Mouse (Mus musculus) C2C12 (cell line): Measurements from ENCODE around the gene Tubgcp4. TPM values are rescaled to one million over a fixed set of nuclear protein-coding genes. Genes with fewer than 3 reads are reported as not detected.
"Not testable (repeated sequence)": the region's sequence is repeated elsewhere in the genome, so short reads cannot be mapped to it uniquely, and the experiment has no call there.

Experiments used
- H3K27me3 ChIP-seq: one replicate; pipeline ENCODE4 v1.6.1; 2011; ENCODE audit not compliant: control insufficient read depth, insufficient read depth, insufficient read length
- H3K36me3 ChIP-seq: one replicate; pipeline ENCODE4 v1.6.1; 2011; ENCODE audit not compliant: control insufficient read depth, insufficient read depth
- H3K4me3 ChIP-seq: one replicate; pipeline ENCODE4 v1.5.1; 2011; ENCODE audit warnings: mild to moderate bottlenecking, control low read depth; ENCODE audit not compliant: poor library complexity, insufficient read depth, severe bottlenecking
- H3K79me2 ChIP-seq: one replicate; pipeline ENCODE4 v1.6.1; 2011; ENCODE audit not compliant: control insufficient read depth, insufficient read depth
- H3K79me3 ChIP-seq: one replicate; pipeline ENCODE4 v1.6.1; 2011; ENCODE audit warnings: low read depth, control low read depth
- H3ac ChIP-seq: one replicate; pipeline ENCODE3; 2011; ENCODE audit warnings: low read depth; ENCODE audit not compliant: control insufficient read depth, insufficient read length
- CEBPB ChIP-seq: IDR thresholded peaks from one replicate; pipeline ENCODE4 v1.6.1; 2011; ENCODE audit warnings: low read depth, mild to moderate bottlenecking, control low read depth, moderate library complexity
- CTCF ChIP-seq: IDR thresholded peaks from one replicate; pipeline ENCODE4 v1.5.1; 2011; ENCODE audit not compliant: control insufficient read depth, insufficient read depth, insufficient read length
- FOSL1 ChIP-seq: IDR thresholded peaks from one replicate; pipeline ENCODE4 v1.8.0; 2011; ENCODE audit warnings: mild to moderate bottlenecking, low read length; ENCODE audit not compliant: poor library complexity, insufficient read depth, severe bottlenecking
- MAX ChIP-seq: IDR thresholded peaks from one replicate; pipeline ENCODE4 v1.6.1; 2011; ENCODE audit warnings: mild to moderate bottlenecking, control low read depth
- MYOD1 ChIP-seq: IDR thresholded peaks from one replicate; pipeline ENCODE4 v1.6.1; 2011; ENCODE audit warnings: low read depth; ENCODE audit not compliant: control insufficient read depth, insufficient read length
- MYOG ChIP-seq: IDR thresholded peaks from one replicate; pipeline ENCODE4 v1.6.1; 2011; ENCODE audit not compliant: control insufficient read depth, insufficient read length; ENCODE audit errors: extremely low read depth
- USF1 ChIP-seq: IDR thresholded peaks from one replicate; pipeline ENCODE4 v1.6.1; 2011; ENCODE audit warnings: low read depth, mild to moderate bottlenecking, control low read depth, moderate library complexity
- long read RNA-seq, 2 experiments: library from polyadenylated mRNA; unstranded; transcript quantifications; one replicate each; pipeline ENCODE4 v2.0.0; 2019 to 2020
- polyA plus RNA-seq: library from polyadenylated mRNA; unstranded; fragments of >200 nt; fragmentation: generic; extraction: Trizol; gene quantifications from one replicate; pipeline ENCODE4 v1.2.1, GENCODE M21; 2012; ENCODE audit warnings: missing spikeins

The Tubgcp4 gene
- polyA plus RNA-seq: 16.7 TPM
- long read RNA-seq, experiment 1, full-length matches to known transcripts: 10 of 14 reads
- long read RNA-seq, experiment 1, partial matches to known transcripts: 0 of 14 reads
- long read RNA-seq, experiment 1, other reads (novel, unspliced or antisense): 4 of 14 reads
- long read RNA-seq, experiment 2, full-length matches to known transcripts: 314 of 406 reads
- long read RNA-seq, experiment 2, partial matches to known transcripts: 32 of 406 reads
- long read RNA-seq, experiment 2, other reads (novel, unspliced or antisense): 60 of 406 reads

DNA sequence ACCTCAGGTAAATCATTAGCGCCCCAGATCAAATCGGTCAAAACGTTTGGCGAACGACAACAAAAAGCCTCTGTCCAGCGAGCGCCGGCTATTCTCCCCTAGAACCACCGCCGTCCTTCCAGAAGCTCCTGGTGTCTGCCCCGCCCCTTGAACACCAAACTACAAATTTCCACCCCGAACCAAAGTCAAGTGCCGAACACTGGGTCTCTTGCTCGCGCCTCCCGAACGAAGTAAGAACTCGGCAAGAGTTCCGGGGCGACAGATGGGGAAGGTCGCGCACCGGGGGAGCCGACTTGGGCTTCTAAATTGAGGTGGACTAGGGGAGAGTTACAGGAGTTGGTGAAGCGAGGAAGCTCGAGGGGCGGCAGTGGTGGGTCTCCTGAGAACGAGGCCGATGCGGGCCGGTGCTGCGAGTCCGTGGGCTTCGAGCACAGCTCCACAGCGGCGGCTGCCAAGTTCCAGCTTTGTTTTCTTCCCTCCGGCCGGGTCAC lies at the start of gene Tubgcp4:
Tubgcp4 (plus strand) TSS at position 174 of the 491 bp plus-strand sequence.
- Histone ChIP-seq H3ac (peak within 1 kb of the TSS; percentile 77), H3K79me2 (peaks cover 46% of the 10 kb centered on the region), H3K4me3 (peak within 1 kb of the TSS; percentile 95), H3K27me3 (no peaks in the 10 kb centered on the region), H3K79me3 (peaks cover 27% of the 10 kb centered on the region), H3K36me3 (peaks cover 35% of the 10 kb centered on the region)
- no peak for TF ChIP-seq USF1
- no peak for TF ChIP-seq CTCF
- TF ChIP-seq MYOD1: no peak
- no peak for TF ChIP-seq CEBPB
- no peak for TF ChIP-seq MYOG
- no peak for TF ChIP-seq FOSL1
- no peak for TF ChIP-seq MAX

DNA sequence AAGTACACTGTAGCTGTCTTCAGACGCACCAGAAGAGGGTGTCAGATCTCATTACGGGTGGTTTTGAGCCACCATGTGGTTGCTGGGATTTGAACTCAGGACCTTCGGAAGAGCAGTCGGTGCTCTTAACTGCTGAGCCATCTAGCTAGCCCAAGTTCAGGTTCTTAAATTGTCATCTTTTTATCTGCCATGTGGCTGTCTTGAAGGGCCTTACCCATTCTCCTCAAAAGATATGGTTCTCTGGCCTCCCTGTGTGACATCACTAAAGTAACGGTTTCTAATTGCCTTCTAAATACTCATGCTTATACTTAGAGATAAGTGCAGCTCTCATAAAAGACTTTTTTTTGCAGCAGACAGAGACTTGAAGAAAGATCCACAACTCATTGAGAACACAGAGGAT lies 44.2 kb upstream of the Tubgcp4 start:
- H3K79me3 ChIP-seq, H3K79me2 ChIP-seq, H3K4me3 ChIP-seq, H3K27me3 ChIP-seq, H3K36me3 ChIP-seq, H3ac ChIP-seq: not testable (repeated sequence)

DNA sequence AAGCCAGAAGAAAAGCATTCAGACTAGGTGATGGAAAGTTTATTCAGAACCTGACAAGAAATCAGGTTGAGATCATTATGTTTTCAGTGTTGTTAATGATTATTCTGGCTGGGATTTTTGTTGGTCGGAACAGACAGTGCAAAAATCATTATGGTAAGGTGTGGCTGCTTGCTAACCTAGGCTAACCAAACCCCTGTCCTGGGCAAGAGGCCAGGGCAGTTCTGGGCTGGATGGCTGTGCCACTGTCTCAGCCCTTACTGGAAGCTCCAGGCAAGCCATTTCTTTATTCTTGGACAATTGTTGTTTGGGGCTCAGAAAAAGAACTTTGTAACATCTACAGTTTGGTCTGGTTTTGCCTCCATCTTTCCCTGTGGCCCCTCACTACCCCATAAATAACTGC lies 42.9 kb upstream of the Tubgcp4 start:
- TF ChIP-seq USF1: no peak
- no peak for TF ChIP-seq MAX
- no peak for TF ChIP-seq CEBPB
- TF ChIP-seq FOSL1: no peak
- no peak for TF ChIP-seq MYOG
- TF ChIP-seq CTCF: no peak
- no peak for TF ChIP-seq MYOD1
- Histone ChIP-seq H3K4me3 (no peak overlapping the region), H3K27me3 (peaks cover 5% of the 10 kb centered on the region), H3K79me2 (no peaks in the 10 kb centered on the region), H3K79me3 (no peaks in the 10 kb centered on the region), H3ac (no peak overlapping the region), H3K36me3 (no peaks in the 10 kb centered on the region)

DNA sequence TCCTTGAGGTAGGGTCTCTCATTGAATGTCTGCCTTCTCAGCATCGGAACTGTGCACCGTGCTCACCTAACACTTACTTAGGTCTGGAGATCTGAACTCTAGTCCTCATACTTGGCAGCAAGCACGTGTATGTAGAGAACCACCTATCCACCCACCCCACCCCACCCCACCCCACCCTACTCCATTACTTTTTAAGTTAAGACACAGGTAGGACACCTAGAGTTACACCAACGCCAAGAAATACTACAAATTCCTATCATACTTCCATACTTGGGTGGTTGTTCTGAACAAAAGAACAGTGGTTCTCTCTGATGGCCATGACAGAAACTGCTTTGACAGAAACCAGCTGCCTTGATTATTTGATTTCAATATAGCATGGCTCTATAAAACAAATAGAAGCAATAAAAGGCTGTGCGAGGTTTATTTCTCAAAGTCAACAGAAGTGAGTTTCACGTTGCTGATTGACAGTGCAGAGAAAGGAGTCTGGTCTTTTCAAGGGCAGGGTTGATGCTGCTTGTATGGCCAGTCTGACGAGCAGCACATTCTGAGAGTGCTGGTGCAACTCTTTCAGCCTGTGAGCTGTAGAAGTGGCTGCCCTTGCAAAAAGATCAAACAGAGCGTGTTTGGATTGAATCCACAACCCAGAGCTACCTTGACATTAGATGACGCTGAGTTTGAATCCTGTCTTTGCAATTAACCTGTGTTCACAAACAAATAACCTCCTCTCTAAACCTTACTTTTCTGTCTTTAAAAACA lies 41.4 kb upstream of the Tubgcp4 start:
- TF ChIP-seq FOSL1: no peak
- no peak for TF ChIP-seq CTCF
- TF ChIP-seq CEBPB: no peak
- TF ChIP-seq MYOD1: no peak
- no peak for TF ChIP-seq MAX
- TF ChIP-seq MYOG: no peak
- TF ChIP-seq USF1: no peak
- no peaks in the 10 kb centered on the region for H3K36me3 ChIP-seq

DNA sequence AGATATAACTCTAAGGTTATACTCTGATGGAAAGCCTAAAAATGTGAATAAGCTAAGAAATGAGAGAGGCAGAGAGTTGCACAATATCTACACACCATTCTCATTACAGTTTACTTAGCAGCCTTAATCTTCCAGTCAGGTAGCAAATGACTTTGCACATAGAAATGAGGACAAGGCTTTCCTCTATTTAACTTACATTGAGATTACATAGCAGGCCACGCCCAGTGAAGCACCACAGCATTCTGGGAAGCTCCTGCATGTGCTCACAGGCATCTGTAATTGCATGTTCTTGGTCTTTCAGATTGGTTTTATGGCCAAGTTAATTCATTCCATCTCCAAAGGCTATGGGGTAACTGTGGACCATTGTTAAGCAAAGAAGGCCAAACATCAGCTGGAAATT lies 37.6 kb upstream of the Tubgcp4 start:
- Histone ChIP-seq H3K79me2 (no peaks in the 10 kb centered on the region), H3K27me3 (no peaks in the 10 kb centered on the region), H3ac (no peak overlapping the region), H3K36me3 (no peaks in the 10 kb centered on the region), H3K4me3 (no peak overlapping the region), H3K79me3 (no peaks in the 10 kb centered on the region)
- TF ChIP-seq MYOD1 (no peak), FOSL1 (no peak), MAX (no peak), CEBPB (peak; percentile 13), USF1 (no peak), CTCF (no peak), MYOG (no peak)

More for the DNA sequence above, 41.4 kb upstream of the Tubgcp4 start:
- Histone ChIP-seq H3K27me3 (peaks cover 5% of the 10 kb centered on the region), H3K79me2 (no peaks in the 10 kb centered on the region), H3K4me3 (no peak overlapping the region), H3K79me3 (no peaks in the 10 kb centered on the region), H3ac (no peak overlapping the region)
